Mouse (Mus musculus) inflammation-experienced regulatory T-cells, adult 6 months (primary cell): ENCODE results near the gene Kcnd3. TPM values are rescaled to one million over a fixed set of nuclear protein-coding genes. Genes with fewer than 3 reads are reported as not detected.

Experiments used
- ATAC-seq: one replicate; pipeline ENCODE4 v1.8.0; 2017
- polyA plus RNA-seq, 3 experiments: library from polyadenylated mRNA; unstranded; fragments of 100-300 nt; shearing (Covaris generic); gene quantifications; one replicate each; pipeline ENCODE4 v1.2.1; 2017

The Kcnd3 gene
- polyA plus RNA-seq, 3 experiments from 2014 or later: not detected

DNA sequence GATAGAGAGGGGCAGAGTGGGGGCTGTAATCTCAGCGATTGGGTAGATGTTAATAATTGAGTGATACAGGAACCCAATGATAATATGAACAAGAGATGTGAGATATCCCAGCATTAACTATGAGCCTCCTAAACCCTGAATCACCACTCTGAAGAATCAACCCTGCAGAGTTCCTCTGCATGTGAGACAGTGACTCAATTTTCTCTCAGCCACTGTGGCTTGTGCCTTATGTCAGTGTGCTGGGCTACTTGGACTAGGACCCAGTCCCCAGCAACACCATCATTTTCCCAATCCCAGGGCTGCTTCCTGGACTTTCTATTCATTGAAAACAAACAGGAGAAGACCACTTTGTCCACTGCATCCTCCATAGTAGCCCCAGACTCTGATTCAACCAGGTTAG lies 139.6 kb downstream of the Kcnd3 start:
- ATAC-seq: no peak

DNA sequence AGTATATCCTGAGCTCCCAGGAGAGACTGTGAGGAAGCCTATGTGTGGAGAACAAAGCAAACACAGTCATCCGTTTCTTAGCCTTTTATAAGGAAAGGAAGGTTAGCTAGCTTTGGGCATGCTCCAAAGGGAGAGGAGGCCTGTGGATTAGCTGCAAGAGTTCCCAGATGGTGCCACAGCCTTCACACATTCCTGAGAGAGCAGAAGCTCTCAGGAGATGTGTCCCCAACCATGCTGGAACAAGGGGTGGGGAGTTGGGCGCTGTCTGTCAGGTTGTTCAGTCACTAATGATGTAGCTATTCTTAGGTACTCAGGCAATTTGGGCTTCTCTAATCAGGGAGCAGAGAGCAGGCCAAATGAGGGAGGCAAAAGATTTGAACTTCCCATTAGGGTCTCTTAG lies 140.1 kb downstream of the Kcnd3 start:
- ATAC-seq: no peak

GRCm38 (mm10) chr3:105600483-105600882 lies 148.4 kb downstream of the Kcnd3 start:
- no peak for ATAC-seq

- no peak for ATAC-seq
Observed at GRCm38 (mm10) chr3:105602966-105603365, 150.8 kb downstream of the Kcnd3 start.

DNA sequence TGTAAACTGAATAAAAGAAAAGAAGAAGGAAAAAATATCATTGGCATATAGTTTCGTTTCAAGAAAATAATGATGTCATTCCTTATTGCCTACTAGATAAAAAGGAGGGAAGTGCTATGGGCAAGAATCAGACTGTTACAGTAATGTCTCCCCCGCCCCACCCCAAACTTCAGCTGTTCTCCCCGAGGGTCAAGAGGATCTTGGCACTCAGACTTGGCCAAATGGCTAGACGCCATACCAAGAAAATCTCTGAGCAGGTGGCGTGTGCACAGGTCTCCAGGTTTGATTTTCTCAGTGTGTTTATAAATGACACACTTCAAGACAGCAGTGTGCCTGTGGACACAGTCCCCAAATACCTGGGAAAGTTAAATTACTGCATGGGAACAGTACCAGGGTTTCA lies 153.6 kb downstream of the Kcnd3 start:
- ATAC-seq: no peak

DNA sequence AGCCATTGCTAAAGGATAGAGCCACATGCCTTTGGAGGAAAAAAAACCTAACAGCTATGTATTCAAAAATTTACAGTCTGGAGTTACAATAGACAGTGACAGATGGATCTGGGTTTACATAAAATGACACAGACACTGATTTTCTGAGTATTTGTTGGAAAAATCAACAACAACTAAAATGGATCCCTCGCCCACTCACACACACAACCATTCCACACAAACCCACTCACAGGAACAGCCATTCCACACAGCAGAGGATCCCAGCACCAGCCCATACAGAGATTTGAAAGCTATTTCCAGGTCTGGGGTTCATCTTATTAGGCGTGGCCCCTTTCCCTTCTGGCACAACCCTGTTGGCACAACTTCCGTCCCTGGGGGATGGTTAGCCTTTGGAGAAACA lies 156.7 kb downstream of the Kcnd3 start:
- no peak for ATAC-seq

- ATAC-seq: no peak
Observed at GRCm38 (mm10) chr3:105611531-105612422, 159.6 kb downstream of the Kcnd3 start.

- ATAC-seq: no peak
Observed at GRCm38 (mm10) chr3:105612423-105612814, 160.3 kb downstream of the Kcnd3 start.

DNA sequence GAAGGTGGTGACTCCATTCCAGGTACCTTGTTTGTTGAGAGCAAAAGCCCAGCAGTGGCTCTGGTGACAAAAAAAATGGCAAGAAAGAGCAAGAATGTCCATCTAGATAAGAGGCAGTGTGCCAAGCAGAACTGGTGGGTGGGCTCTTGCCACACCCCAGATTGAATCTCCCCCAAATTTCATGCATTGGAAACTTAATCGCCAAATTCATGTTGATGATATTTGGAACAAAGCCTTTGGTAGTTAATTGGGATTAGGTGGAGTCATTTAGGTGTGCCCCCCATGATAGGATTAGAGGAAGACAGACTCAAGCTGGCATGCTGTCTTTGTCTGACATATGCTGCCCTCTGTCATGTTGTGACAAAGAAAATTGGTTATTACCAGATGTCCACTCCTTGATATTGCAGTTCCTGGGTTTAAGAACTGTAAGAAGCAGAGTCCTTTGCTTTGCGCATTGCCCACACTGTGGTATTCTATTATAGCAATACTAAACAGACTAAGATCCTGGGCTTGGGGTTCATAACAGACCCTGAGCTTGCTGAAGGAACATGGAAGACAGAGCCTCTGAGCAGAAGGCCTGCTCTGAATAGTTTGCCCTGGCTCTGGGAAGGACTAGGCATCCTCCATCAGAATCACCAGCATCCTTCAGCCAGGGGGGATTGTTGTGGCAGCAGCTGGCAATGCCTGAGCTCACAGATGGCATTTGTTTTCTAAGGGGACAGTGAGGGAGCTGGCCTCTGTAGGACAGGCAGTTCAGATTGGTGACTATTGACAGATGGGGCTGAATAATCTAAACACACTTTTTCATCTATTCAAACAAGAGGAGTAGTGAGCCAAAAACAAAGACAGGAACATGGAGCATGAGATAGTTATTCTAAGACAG lies 165.0 kb downstream of the Kcnd3 start:
- ATAC-seq: no peak

DNA sequence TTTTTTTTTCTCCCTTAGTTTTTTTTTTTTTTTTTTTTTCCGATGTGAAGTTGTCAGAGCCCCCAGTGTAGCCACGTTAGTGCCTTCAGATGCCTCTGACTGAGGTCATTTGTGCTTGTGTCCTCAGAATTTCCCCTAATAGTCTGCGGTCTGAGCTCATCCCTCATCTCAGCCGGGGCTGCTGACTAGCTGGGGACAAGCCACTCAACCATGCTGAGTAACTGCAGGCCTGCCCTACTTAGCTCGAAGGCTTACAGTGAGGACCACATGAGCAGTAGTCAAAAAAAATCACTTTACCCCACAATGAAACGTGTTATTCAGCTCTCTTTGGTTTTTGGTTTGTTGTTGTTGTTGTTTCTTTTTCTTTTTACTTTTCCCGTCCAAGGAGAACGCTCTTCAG lies 169.0 kb downstream of the Kcnd3 start:
- ATAC-seq: no peak

GRCm38 (mm10) chr3:105623137-105623536 lies 171.0 kb downstream of the Kcnd3 start:
- no peak for ATAC-seq

GRCm38 (mm10) chr3:105625961-105626360 lies 173.8 kb downstream of the Kcnd3 start:
- ATAC-seq: no peak

DNA sequence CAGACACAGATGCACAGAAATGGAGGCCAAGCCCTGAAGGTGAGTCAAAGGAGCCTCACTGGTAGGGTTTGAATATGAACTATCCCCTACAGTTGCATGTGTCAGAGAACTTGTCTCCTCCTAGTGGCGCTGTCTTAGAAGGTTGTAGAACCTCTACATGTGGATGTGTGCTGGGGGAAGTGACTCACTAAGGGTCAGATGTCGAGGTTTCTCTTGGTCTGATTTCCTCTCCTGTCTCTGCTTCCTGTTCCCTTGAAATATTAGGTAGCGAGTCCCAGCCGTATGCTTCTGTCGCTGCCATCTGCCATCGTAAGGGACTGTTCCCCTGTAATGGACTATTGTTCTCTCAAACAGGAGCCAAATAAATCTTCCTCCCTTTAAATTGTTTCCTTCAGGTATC lies 175.1 kb downstream of the Kcnd3 start:
- ATAC-seq: no peak

- no peak for ATAC-seq
Observed at GRCm38 (mm10) chr3:105632296-105632695, 180.2 kb downstream of the Kcnd3 start.

GRCm38 (mm10) chr3:105633021-105633420 lies 180.9 kb downstream of the Kcnd3 start:
- ATAC-seq: no peak

DNA sequence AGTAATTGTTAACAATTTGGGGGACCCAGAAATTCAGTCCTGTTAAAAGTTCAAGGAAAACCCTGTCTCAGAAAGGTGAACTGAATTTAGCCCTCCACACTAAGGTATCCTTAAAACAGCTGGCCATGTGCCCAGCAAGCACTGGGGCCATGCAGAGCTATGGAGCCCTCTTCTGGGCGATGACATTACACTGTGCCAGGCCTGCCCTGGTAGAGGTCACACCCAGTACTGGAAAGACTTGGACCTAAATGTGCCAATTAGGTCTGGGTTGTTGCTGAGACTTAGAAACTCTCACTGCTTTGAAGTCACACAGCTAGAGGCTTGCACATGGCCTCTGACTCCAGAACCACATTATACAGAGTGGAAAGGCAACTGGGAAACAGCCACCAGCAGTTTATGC lies 190.1 kb downstream of the Kcnd3 start:
- ATAC-seq: no peak

GRCm38 (mm10) chr3:105643566-105643965 lies 191.4 kb downstream of the Kcnd3 start:
- no peak for ATAC-seq

DNA sequence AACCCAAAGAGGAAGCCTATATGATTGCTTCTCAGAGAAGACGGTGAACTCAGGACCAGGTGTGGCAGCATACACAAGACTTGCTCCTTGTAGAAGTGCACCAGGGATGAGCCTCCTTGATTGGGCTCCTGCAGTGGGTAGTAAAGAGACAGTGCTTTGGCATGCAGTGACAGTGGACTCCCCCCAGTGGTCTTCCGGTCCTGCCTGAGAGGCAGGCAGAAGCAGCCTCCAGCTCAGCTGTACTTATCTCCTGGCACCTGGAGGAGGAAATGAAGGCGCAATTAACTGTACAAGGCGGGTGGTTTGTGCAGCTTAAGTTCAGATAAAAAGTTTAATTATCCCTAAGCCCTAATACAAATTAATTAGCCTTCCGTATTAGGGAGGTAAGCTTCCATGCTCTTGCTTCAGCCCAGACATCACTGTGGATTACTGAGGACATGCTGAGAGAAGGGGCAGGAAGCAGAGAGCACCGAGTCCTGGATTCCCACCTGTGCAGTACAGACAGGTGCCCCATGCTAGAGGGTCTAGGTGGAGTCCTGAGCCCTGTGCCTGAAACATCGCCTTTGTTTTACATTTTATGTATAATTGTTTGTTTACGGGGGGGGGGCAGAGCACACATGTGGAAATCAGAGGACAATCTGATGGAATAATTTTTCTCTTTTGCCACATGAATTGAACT lies 196.9 kb downstream of the Kcnd3 start:
- no peak for ATAC-seq

DNA sequence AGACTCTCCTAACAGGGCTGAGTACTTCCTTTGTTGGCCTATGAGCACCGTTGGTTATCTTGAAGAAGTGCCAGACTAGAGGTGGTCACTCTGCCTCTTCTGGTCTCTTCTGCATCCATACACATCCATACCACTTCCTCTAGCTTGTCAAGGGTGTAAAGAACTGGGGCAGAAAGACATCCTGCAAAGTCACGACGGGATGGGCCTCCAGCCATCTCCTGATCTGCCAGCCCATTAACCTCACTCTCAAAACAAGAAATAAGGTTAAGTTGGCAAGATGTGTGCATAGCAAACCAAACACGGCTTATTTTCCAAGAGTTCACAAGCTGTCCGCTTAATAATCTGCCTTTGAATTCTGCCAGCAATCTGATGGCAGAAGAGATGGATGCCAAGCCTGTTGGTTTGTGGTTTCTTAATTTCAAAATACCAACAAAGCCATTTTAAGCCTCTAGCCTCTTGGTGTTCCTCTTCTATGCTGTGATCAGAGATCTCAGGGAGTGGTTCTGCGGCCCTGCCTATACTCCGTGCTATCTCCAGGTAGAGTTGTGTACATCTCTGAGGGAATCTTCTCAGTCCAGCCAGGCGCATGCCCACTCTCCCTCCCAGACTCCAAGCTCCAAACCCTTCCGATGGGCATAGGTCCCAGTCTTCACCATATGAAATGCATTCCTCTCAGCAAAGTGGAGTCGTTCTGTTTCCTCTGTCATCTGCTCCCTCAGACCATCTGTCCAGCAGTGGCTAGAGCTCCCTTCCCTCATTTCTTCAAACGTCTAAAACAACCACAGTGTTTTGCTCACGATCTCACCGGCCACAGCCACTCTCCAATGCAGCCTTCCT lies 201.6 kb downstream of the Kcnd3 start:
- ATAC-seq: no peak

DNA sequence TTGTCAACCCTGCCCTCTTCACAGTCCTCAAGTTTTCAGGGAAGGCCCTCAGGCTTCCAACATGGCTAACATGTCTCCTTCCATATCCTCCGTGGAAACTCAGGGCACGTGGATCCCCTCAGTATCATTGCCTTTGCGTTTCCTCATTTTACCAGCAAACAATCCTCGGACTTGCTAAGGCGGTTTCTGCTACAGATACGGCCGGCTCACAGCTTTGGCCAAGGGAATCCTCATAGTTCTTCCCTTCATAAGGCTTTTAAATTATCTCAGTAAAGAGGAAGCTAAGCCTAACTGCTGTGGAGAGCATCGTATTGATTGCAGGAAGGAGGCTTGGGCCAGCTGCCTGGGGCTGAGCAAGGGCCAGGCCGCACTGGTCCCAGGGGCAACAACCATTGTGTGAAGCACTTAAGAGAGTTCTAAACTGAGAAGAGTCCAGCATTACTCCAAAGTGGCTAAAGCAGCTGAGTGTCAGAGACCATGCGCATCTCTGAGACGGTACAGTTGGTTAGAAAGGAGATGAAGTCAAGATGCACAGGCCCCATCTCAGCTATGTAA lies 203.0 kb downstream of the Kcnd3 start:
- no peak for ATAC-seq

- ATAC-seq: no peak
Observed at GRCm38 (mm10) chr3:105660530-105660929, 208.4 kb downstream of the Kcnd3 start.

GRCm38 (mm10) chr3:105663043-105663442 lies 210.9 kb downstream of the Kcnd3 start:
- ATAC-seq: no peak
